Mouse (Mus musculus) thymus, adult 2 months (tissue): Measurements from ENCODE around the gene Gm49721.
"Not testable (repeated sequence)": the region's sequence is repeated elsewhere in the genome, so short reads cannot be mapped to it uniquely, and the experiment has no call there.

Experiments
- CTCF ChIP-seq: fragments of 200-500 bp; IDR thresholded peaks from 2 replicates; pipeline ENCODE4 v1.5.1; 2012; ENCODE audit warnings: mild to moderate bottlenecking, control low read depth, low read length, moderate library complexity, borderline replicate concordance; ENCODE audit not compliant: control insufficient read depth, poor library complexity, insufficient read depth; ENCODE audit errors: extremely low read depth
- POLR2A ChIP-seq: fragments of 200-500 bp; IDR thresholded peaks from 2 replicates; pipeline ENCODE4 v1.6.1; 2012; ENCODE audit warnings: mild to moderate bottlenecking, low read length, control low read depth, moderate library complexity; ENCODE audit not compliant: control insufficient read depth, poor library complexity, insufficient read depth; ENCODE audit errors: extremely low read depth

DNA sequence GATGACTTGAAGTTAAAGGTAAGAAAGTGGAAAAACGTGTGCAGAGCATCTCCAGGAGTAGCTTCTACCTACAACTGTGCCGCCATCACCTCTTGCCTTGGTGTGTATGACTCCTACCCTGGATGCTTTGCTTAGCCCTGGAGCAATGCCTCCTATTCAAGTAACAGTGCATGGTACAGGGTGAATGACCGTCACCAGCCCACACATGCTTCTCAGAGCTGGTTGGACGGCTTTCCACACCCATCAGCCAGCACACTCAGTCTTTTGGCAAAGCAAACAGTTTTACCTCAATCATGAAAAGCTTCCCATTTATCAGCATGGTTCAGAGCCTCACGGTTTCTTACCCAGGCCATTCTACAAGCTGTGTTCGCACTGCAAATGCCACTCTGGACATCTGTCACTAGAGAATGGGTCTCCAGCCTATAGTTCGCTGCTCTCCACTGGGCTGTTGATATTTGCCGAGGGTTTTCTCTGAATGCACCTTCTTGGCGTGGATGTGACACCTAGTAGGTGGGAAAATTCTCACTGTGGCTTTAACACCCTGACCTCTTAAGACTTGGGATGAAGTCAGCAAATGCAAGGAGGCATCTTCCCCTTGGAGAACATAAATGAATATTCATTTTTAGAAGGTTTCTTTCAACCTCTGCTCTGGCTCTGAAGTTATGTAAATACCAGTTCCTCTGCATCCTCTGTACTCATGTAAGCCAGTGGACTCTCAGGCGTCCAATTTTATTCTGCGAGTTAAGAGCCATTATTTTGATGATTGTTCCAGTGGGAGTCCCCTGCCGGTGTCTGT lies 23.3 kb downstream of the Gm49721 start:
- not testable (repeated sequence) for TF ChIP-seq CTCF, POLR2A
